Mouse (Mus musculus): Measurements from ENCODE around the gene Xntrpc.

- TF ChIP-seq MAFK (IDR thresholded peaks at IDR 0.05; ENCODE audit: insufficient read depth, low read depth, low read length) (no peak), CHD2 (IDR thresholded peaks at IDR 0.05; ENCODE audit: low read depth, low read length) (no peak)
Measured at GRCm38 (mm10) chr7:102035534-102035933, 30.0 kb upstream of the Xntrpc start.

Data from ES-E14 (cell line).